15 mouse cellular contexts compared by ENCODE assay signal in the genomic region with DNA sequence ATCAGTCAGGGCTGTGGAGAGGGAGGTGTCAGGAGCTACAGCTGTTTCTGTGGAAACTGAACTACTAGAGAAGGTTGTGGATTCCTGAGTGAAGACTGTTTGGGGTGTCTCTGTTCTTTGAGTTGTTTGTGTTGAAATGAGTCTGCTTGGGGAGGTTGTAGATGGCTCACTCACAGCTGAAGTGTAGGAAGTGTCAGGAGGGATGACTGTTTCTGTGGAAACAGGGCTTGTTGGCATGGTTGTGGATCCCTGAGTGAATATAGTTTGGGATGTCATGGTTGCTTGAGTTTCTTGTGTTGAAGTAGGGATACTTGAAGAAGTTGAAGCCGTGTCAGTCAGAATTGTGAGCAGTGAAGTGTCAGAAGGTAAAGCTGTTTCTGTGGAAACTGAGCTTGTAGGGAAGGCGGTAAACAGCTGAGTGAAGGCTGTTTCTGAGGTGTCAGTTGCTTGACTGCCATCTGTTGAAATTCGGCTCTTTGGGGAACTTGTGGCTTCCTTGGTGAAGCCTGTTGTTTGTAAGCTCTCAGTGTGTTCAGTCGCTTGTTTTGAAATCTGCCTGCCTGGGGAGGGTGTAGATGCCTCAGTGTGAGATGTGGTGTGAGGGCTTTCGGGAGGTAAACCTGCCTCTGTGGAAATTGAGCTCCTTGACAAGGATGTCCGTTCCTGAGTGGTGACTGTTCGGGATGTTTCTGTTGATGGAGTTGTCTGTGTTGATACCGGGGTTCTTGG. TPM values are rescaled to one million over a fixed set of nuclear protein-coding genes. Genes with fewer than 3 reads are reported as not detected.
A peak's percentile ranks its signal among the peaks of the same experiment; 100 is the strongest.
DNase-seq lines count a peak whose midpoint lies in the region; ATAC-seq and TF ChIP-seq lines count a peak whose summit lies in the region.
"Had no signal": no experiment of that assay in that cellular context is flagged by ENCODE, and none has a peak within 500 bp of the region (broad histone marks: within the 10 kb centered on the region; RNA-seq: fewer than 3 reads in every experiment).

No protein-coding gene starts in this region.

- no peak overlapping the region for H3K27ac ChIP-seq in embryonic facial prominence, embryonic 14.5 days (replicated peaks; ENCODE audit: low read depth, low read length)
- no peak overlapping the region for H3K27ac ChIP-seq in embryonic facial prominence, embryonic 10.5 days (replicated peaks)
- no peak overlapping the region for H3K27ac ChIP-seq in cerebellum, adult 2 months (ENCODE audit: insufficient read depth, low read length)
- H3K27ac ChIP-seq: heart, embryonic 10.5 days; hindbrain, embryonic 15.5 days had no signal

- intact Hi-C loops in heart, postnatal 25 days (cut with DNase I), result no loop called here

- ATAC-seq in embryonic facial prominence, embryonic 14.5 days (ENCODE audit: low read depth), result no peak
- peak; percentile 100 for ATAC-seq in monocyte, adult 5-6 weeks (replicated peaks; ENCODE audit: insufficient number of reproducible peaks, low FRiP score, low TSS enrichment, poor library complexity, severe bottlenecking)

- no peaks in the 10 kb centered on the region for H3K9me3 ChIP-seq in embryonic facial prominence, embryonic 14.5 days (ENCODE audit: control insufficient read depth, low read length)
- H3K9me3 ChIP-seq in embryonic facial prominence, embryonic 10.5 days, result no peaks in the 10 kb centered on the region
- H3K9me3 ChIP-seq: G1E; heart, embryonic 10.5 days; hindbrain, embryonic 15.5 days had no signal

- peak; percentile 12 for DNase-seq in embryonic facial prominence, embryonic 14.5 days (ENCODE audit: low spot score)
- no peak for DNase-seq in embryonic facial prominence, embryonic 10.5 days (ENCODE audit: low spot score)
- DNase-seq in right cerebral cortex, adult 18-20 months, result peak; percentile 34
- DNase-seq in right cerebral cortex, postnatal 4 days, result no peak
- DNase-seq in thymus, postnatal 4 days, result peak; percentile 30
- no peak for DNase-seq in cerebellum, adult 2 months
- DNase-seq in heart, postnatal 25 days (ENCODE audit: low spot score), result no peak
- DNase-seq: cerebellum, postnatal 14 days; liver; midbrain, embryonic 14.5 days had no signal

- H3K36me3 ChIP-seq in embryonic facial prominence, embryonic 14.5 days (ENCODE audit: control insufficient read depth, insufficient read depth, low read length), result no peaks in the 10 kb centered on the region
- no peaks in the 10 kb centered on the region for H3K36me3 ChIP-seq in embryonic facial prominence, embryonic 10.5 days (replicated peaks)
- H3K36me3 ChIP-seq: G1E; heart, embryonic 10.5 days; hindbrain, embryonic 15.5 days had no signal

- TF ChIP-seq POLR2A in cerebellum, adult 2 months (IDR thresholded peaks at IDR 0.05; ENCODE audit: borderline replicate concordance, insufficient read depth, low read length), result no peak

- H3K4me1 ChIP-seq in embryonic facial prominence, embryonic 14.5 days (ENCODE audit: control insufficient read depth, insufficient read depth, low read length), result no peaks in the 10 kb centered on the region
- no peaks in the 10 kb centered on the region for H3K4me1 ChIP-seq in embryonic facial prominence, embryonic 10.5 days
- no peaks in the 10 kb centered on the region for H3K4me1 ChIP-seq in cerebellum, adult 2 months (ENCODE audit: control insufficient read depth, insufficient read depth, low read length)
- H3K4me1 ChIP-seq: heart, embryonic 10.5 days; hindbrain, embryonic 15.5 days had no signal

- no peak overlapping the region for H3K9ac ChIP-seq in embryonic facial prominence, embryonic 14.5 days (ENCODE audit: low read depth, low read length)
- H3K9ac ChIP-seq: hindbrain, embryonic 15.5 days had no signal

- TF ChIP-seq CTCF in cerebellum, adult 2 months (IDR thresholded peaks at IDR 0.05; ENCODE audit: borderline replicate concordance, insufficient read depth, low read depth, low read length), result no peak

- H3K4me2 ChIP-seq in embryonic facial prominence, embryonic 14.5 days (ENCODE audit: low read depth, low read length), result no peak overlapping the region
- H3K4me2 ChIP-seq: hindbrain, embryonic 15.5 days had no signal

- H3K27me3 ChIP-seq in embryonic facial prominence, embryonic 14.5 days (replicated peaks; ENCODE audit: control insufficient read depth, insufficient read depth, low read length), result no peaks in the 10 kb centered on the region
- H3K27me3 ChIP-seq in embryonic facial prominence, embryonic 10.5 days (replicated peaks; ENCODE audit: low read depth, poor library complexity, severe bottlenecking), result no peaks in the 10 kb centered on the region; the same call in 1 of the 2 replicates
- H3K27me3 ChIP-seq in cerebellum, adult 2 months (ENCODE audit: control insufficient read depth, insufficient read depth, low read length), result peaks cover 2% of the 10 kb centered on the region; the same call in 1 of the 2 replicates
- H3K27me3 ChIP-seq: hindbrain, embryonic 15.5 days had no signal

- no peak overlapping the region for H3K4me3 ChIP-seq in embryonic facial prominence, embryonic 14.5 days (ENCODE audit: low read depth, low read length)
- no peak overlapping the region for H3K4me3 ChIP-seq in embryonic facial prominence, embryonic 10.5 days
- H3K4me3 ChIP-seq in cerebellum, adult 2 months (replicated peaks; ENCODE audit: insufficient read depth, low read depth, low read length), result no peak overlapping the region
- H3K4me3 ChIP-seq: heart, embryonic 10.5 days; hindbrain, embryonic 15.5 days had no signal

- 77% methylated on average over 8 of the region's 8 CpGs for WGBS in embryonic facial prominence, embryonic 14.5 days
- WGBS in embryonic facial prominence, embryonic 10.5 days, result 79% methylated on average over 8 of the region's 8 CpGs
- WGBS in cerebellum, adult 2 months, result 73% methylated on average over 8 of the region's 8 CpGs

RNA-seq across cellular contexts. Expression of gene Muc3, which starts 30.7 kb away (rescaled TPM):
- 0.14 TPM in 1 of 2 replicates, not detected in the other for polyA plus RNA-seq in embryonic facial prominence, embryonic 14.5 days (2014; fragmentation: Nextera tagmentation; extraction: Ambion mirVana)
- polyA plus RNA-seq in embryonic facial prominence, embryonic 10.5 days (2016; fragmentation: Nextera tagmentation; extraction: Ambion mirVana), result not detected in 2 replicates
- not detected in 3 replicates for total RNA-seq in monocyte, adult 5-6 weeks (2017)
- not detected in 2 replicates for polyA plus RNA-seq in cerebellum, adult 2 months (2012; rRNA removed)
- total RNA-seq in heart, postnatal 25 days (2021), result not detected
- total RNA-seq: adrenal gland, adult 18-20 months; G1E had no signal
- polyA plus RNA-seq: G1E; heart, embryonic 10.5 days; hindbrain, embryonic 15.5 days; midbrain, embryonic 14.5 days had no signal

RNA-seq across cellular contexts. Expression of gene Muc3a, which starts 32.4 kb away (rescaled TPM):
- polyA plus RNA-seq in embryonic facial prominence, embryonic 14.5 days (2014; fragmentation: Nextera tagmentation; extraction: Ambion mirVana), result 0.14 and 0.40 TPM in 2 replicates
- polyA plus RNA-seq in embryonic facial prominence, embryonic 10.5 days (2016; fragmentation: Nextera tagmentation; extraction: Ambion mirVana), result not detected in 2 replicates
- total RNA-seq in monocyte, adult 5-6 weeks (2017), result not detected in 3 replicates
- polyA plus RNA-seq in cerebellum, adult 2 months (2012; rRNA removed), result 27.1 and 36.4 TPM in 2 replicates
- total RNA-seq in heart, postnatal 25 days (2021), result under 1 TPM; 0.26 to 0.31 TPM
- polyA plus RNA-seq: G1E had no signal

Comparison
In these comparisons a context has a peak if more than half of its experiments do, and no peak if none do; other contexts are left out.
1. DNase-seq: peak in embryonic facial prominence, embryonic 14.5 days (single experiment), right cerebral cortex, adult 18-20 months (single experiment) and thymus, postnatal 4 days (single experiment); none in embryonic facial prominence, embryonic 10.5 days (single experiment), right cerebral cortex, postnatal 4 days (single experiment), cerebellum, adult 2 months (0 of 2) and heart, postnatal 25 days (single experiment).
2. RNA of gene Muc3a, which starts 32.4 kb away (polyA plus RNA-seq): 27.1 to 36.4 TPM in cerebellum, adult 2 months; 0.14 to 0.40 TPM in embryonic facial prominence, embryonic 14.5 days and not detected in embryonic facial prominence, embryonic 10.5 days; every median in the first group is over 10 times any median in the second.